Mouse (Mus musculus) kidney, adult 2 months (tissue): ENCODE results near the gene Il18rap.

Experiments
- CTCF ChIP-seq: fragments of 200-500 bp; conservative IDR thresholded peaks from 2 replicates; pipeline ENCODE4 v1.5.1; 2011; ENCODE audit warnings: low read depth, mild to moderate bottlenecking, control low read depth, low read length, moderate library complexity, mixed read lengths; ENCODE audit not compliant: insufficient read depth, insufficient read length
- POLR2A ChIP-seq: fragments of 200-500 bp; IDR thresholded peaks from one replicate; pipeline ENCODE4 v1.6.1; 2011; ENCODE audit warnings: low read depth, low read length, control low read depth

DNA sequence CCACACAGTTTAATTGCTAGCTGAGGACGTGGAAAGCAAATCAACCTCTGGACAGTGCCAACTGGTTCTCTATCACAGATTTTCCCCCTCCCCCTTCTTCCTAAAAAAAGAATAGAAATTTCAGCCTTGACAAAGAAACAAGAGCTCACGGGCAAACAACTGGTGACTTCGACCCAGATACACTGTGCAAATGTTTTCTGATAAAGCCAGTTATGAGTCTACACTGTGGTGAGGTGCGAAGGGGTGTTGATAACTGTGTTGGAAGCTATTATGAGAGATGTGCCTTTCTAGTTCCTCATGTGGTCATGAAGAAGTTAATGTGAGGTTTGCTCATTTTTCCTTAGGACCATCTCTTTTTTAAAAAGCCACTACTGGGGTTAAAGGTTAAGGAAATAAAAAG, 54.2 kb downstream of the Il18rap start:
- TF ChIP-seq POLR2A (no peak), CTCF (no peak)
